Mouse (Mus musculus) forebrain, embryonic 11.5 days (tissue): ENCODE measurements around the gene Hesx1. TPM values are rescaled to one million over a fixed set of nuclear protein-coding genes. Genes with fewer than 3 reads are reported as not detected.

ENCODE experiments used
- ATAC-seq: fragments of 200-750 bp; cut with Nextera tagmentation; replicated peaks from 2 replicates; pipeline ENCODE4 v1.8.0; 2017; ENCODE audit warnings: moderate TSS enrichment; ENCODE audit not compliant: low FRiP score
- DNase-seq: peaks from one replicate; pipeline ENCODE4 v3.0.0-alpha.2; 2017; ENCODE audit warnings: low spot score
- H3K27ac ChIP-seq: fragments of 300-500 bp; sonication (generic); 2 replicates; pipeline ENCODE4 v1.5.1; 2014; ENCODE audit warnings: low read depth, low read length
- H3K27me3 ChIP-seq: fragments of 300-500 bp; sonication (generic); 2 replicates; pipeline ENCODE4 v1.6.1; 2014; ENCODE audit warnings: mild to moderate bottlenecking, low read length, mixed read lengths; ENCODE audit not compliant: control insufficient read depth, insufficient read depth
- H3K36me3 ChIP-seq: fragments of 300-500 bp; sonication (generic); 2 replicates; pipeline ENCODE4 v1.6.1; 2014; ENCODE audit warnings: mild to moderate bottlenecking, low read length, moderate library complexity, mixed read lengths; ENCODE audit not compliant: control insufficient read depth, insufficient read depth
- H3K4me1 ChIP-seq: fragments of 300-500 bp; sonication (generic); replicated peaks from 2 replicates; pipeline ENCODE4 v1.6.1; 2014; ENCODE audit warnings: low read length, mixed read lengths; ENCODE audit not compliant: control insufficient read depth, insufficient read depth
- H3K4me2 ChIP-seq: fragments of 300-500 bp; sonication (generic); 2 replicates; pipeline ENCODE4 v1.6.1; 2014; ENCODE audit warnings: low read depth, mild to moderate bottlenecking, low read length, moderate library complexity, mixed read lengths; ENCODE audit not compliant: severe bottlenecking
- H3K4me3 ChIP-seq: fragments of 300-500 bp; sonication (generic); 2 replicates; pipeline ENCODE4 v1.5.1; 2014; ENCODE audit warnings: low read depth, low read length
- H3K9ac ChIP-seq: fragments of 300-500 bp; sonication (generic); 2 replicates; pipeline ENCODE4 v1.6.1; 2014; ENCODE audit warnings: low read length
- H3K9me3 ChIP-seq: fragments of 300-500 bp; sonication (generic); 2 replicates; pipeline ENCODE4 v1.6.1; 2016; ENCODE audit warnings: low read length, mixed read lengths; ENCODE audit not compliant: control insufficient read depth
- WGBS: fragments of 180-500 bp; shearing (Covaris S2); extraction: QIAGEN DNeasy Blood & Tissue Kit; methylation state at CpG from one replicate; pipeline ENCODE4 v1.1.7; 2014; 5-methylcytosine and 5-hydroxymethylcytosine counted together
- polyA plus RNA-seq: library from polyadenylated mRNA; unstranded; fragments of >200 nt; fragmentation: Nextera tagmentation; extraction: Ambion mirVana; gene quantifications from 2 replicates; pipeline ENCODE4 v1.2.1, GENCODE M21; 2014

Hesx1 gene
- polyA plus RNA-seq, 1 experiment from 2014 or later: 0.52 TPM

DNA sequence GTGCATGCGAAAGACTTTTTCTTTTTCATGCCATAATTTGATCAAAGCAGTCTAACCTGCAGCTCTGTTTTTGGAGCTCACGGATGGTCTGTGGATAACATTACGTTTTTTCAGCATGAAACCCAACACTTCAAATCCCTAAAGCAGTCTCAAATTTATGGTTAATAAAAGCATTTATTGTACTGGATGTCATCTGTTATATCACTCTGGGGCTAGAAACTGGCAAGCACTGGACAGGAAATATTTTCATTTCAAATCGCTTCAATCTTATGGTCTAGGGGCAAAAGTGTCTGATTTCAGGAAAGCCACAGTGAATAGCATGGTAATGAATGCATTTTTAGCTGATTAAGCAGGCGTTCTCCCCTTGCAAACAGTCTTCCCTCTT, 57.3 kb downstream of the Hesx1 start:
- Histone ChIP-seq H3K9ac (peak overlapping the region; percentile 30; the same call in 1 of the 2 replicates), H3K36me3 (no peaks in the 10 kb centered on the region), H3K4me1 (peaks cover 25% of the 10 kb centered on the region), H3K4me3 (no peak overlapping the region), H3K27ac (peak overlapping the region; percentile 86), H3K27me3 (no peaks in the 10 kb centered on the region), H3K4me2 (no peak overlapping the region), H3K9me3 (no peaks in the 10 kb centered on the region)
- DNase-seq (no peak), ATAC-seq (no peak)
- WGBS: 33% methylated on average over 5 of the region's 5 CpGs

Other genes starting within 250 kb of the Hesx1 start
- not detected in 2 replicates for gene Asb14, start 99.9 kb upstream of the Hesx1 start, polyA plus RNA-seq
- 35.4 and 38.4 TPM in 2 replicates for gene Appl1, start 23.2 kb upstream of the Hesx1 start, polyA plus RNA-seq
- 7.2 and 7.8 TPM in 2 replicates for gene Il17rd, start 44.5 kb downstream of the Hesx1 start, polyA plus RNA-seq
- gene Arhgef3, start 120.5 kb downstream of the Hesx1 start, polyA plus RNA-seq: 2.3 and 2.9 TPM in 2 replicates